Mouse (Mus musculus) hindbrain, embryonic 15.5 days (tissue): Measurements from ENCODE around the gene Cyp2d22. TPM values are rescaled to one million over a fixed set of nuclear protein-coding genes. Genes with fewer than 3 reads are reported as not detected.

Experiments
- ATAC-seq: fragments of 200-750 bp; cut with Nextera tagmentation; 2 replicates; pipeline ENCODE4 v1.8.0; 2017; ENCODE audit warnings: low read depth, moderate number of reproducible peaks, moderate TSS enrichment; ENCODE audit not compliant: low FRiP score
- H3K27ac ChIP-seq: fragments of 300-500 bp; sonication (generic); replicated peaks from 2 replicates; pipeline ENCODE4 v1.5.1; 2015; ENCODE audit warnings: mild to moderate bottlenecking, inconsistent platforms
- H3K27me3 ChIP-seq: fragments of 300-500 bp; sonication (generic); 2 replicates; pipeline ENCODE4 v1.6.1; 2015; ENCODE audit warnings: control low read depth, inconsistent platforms
- H3K36me3 ChIP-seq: fragments of 300-500 bp; sonication (generic); 2 replicates; pipeline ENCODE4 v1.6.1; 2015; ENCODE audit warnings: control low read depth, inconsistent platforms
- H3K4me1 ChIP-seq: fragments of 300-500 bp; sonication (generic); replicated peaks from 2 replicates; pipeline ENCODE4 v1.6.1; 2015; ENCODE audit warnings: control low read depth, inconsistent platforms
- H3K4me2 ChIP-seq: fragments of 300-500 bp; sonication (generic); 2 replicates; pipeline ENCODE4 v1.6.1; 2015; ENCODE audit warnings: moderate library complexity, mild to moderate bottlenecking, inconsistent platforms
- H3K4me3 ChIP-seq: fragments of 300-500 bp; sonication (generic); 2 replicates; pipeline ENCODE4 v1.5.1; 2015; ENCODE audit warnings: mild to moderate bottlenecking, inconsistent platforms
- H3K9ac ChIP-seq: fragments of 300-500 bp; sonication (generic); 2 replicates; pipeline ENCODE4 v1.6.1; 2015; ENCODE audit warnings: inconsistent platforms
- H3K9me3 ChIP-seq: fragments of 300-500 bp; sonication (generic); 2 replicates; pipeline ENCODE4 v1.6.1; 2016; ENCODE audit warnings: control low read depth, inconsistent platforms
- WGBS: fragments of 180-500 bp; shearing (Covaris S2); methylation state at CpG from one replicate; pipeline ENCODE4 v1.1.7; 2015; 5-methylcytosine and 5-hydroxymethylcytosine counted together
- polyA plus RNA-seq: library from polyadenylated mRNA; unstranded; fragments of >200 nt; fragmentation: Nextera tagmentation; extraction: Ambion mirVana; gene quantifications from 2 replicates; pipeline ENCODE4 v1.2.1, GENCODE M21; 2015

The Cyp2d22 gene
- polyA plus RNA-seq, 1 experiment from 2014 or later: 2.5 TPM

DNA sequence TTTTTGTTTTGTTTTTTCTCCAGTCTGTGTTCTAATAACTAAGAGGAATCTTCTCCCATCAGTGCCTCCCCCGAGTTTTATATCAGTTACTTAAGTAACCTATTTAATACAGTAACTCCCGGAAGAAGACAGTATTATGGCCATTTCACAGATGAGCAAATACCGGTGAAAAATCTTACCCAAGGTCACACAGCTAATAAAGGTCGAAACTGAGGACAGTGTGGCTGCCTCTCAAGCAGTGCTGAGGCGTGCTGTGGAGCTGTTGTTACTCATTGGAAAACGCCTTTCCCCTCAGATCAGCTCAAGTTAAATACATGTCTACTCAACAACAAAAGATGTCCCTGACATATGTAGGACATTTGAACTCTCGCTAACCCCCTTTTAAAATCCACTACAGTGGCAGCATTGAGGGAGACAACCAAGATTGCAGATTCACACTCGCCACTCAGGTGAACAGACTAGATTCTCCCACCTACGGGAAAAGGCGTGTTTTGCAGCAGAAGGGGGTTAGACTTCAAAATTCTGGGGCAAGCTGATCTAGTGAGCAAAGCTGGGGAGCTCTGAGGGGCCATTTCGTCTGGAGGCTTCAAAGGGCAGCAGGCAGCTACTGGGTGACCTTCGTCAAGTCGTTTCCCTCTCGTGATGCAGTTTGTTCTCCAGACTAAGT is 26.8 kb downstream of the Cyp2d22 start:
- Histone ChIP-seq H3K27ac (peak overlapping the region; percentile 85), H3K36me3 (peaks cover 23% of the 10 kb centered on the region), H3K4me2 (peak overlapping the region; percentile 71), H3K9ac (peak overlapping the region; percentile 84), H3K4me1 (peaks cover 25% of the 10 kb centered on the region), H3K27me3 (no peaks in the 10 kb centered on the region), H3K4me3 (peak overlapping the region; percentile 63), H3K9me3 (no peaks in the 10 kb centered on the region)
- WGBS: 36% methylated on average over 14 of the region's 14 CpGs
- ATAC-seq: no peak

DNA sequence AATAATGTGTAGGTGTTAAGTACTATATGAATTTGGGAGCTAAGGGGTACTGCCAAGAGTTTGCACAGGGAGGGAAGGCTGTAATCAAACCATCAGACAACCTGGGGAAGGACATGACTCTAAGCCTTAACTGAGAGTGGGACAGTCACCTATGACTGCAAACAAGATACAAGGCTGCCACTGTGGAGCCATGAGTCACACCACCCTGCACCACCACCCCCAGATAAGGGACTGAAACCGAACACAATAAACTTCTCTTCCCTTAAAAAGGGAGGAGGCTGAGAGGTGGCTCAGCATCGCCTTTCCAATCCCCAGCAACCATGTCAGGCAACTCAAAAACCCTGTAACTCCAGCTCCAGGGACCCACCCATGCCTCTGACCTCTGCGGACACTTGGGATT is 28.6 kb downstream of the Cyp2d22 start:
- no peak for ATAC-seq

DNA sequence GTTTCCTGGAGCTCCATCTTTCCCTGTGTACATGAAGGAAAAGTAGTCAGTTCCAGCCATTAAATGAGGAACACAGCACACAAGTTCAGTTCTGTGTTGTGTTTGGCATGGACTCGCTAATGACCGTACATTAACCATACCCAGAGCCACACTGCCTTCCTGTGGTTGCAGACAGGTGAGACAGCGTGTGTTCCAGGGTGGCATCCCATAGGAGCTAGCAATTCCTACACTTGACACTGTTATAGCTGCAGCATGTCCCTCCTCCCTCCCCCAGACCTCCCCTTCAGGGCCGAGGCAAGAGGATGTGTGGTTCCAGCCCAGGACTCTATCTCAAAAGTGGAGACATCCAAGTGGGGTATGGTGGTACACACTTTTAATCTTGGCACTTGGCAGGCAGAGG is 29.7 kb downstream of the Cyp2d22 start:
- H3K27me3 ChIP-seq: no peaks in the 10 kb centered on the region
- peaks cover 28% of the 10 kb centered on the region for H3K36me3 ChIP-seq
- peaks cover 41% of the 10 kb centered on the region for H3K4me1 ChIP-seq
- H3K9ac ChIP-seq: no peak overlapping the region
- H3K27ac ChIP-seq: no peak overlapping the region
- H3K4me2 ChIP-seq: no peak overlapping the region
- no peak for ATAC-seq
- 94% methylated on average over 4 of the region's 4 CpGs for WGBS
- no peaks in the 10 kb centered on the region for H3K9me3 ChIP-seq
- H3K4me3 ChIP-seq: no peak overlapping the region

More for the DNA sequence above, 28.6 kb downstream of the Cyp2d22 start:
- Histone ChIP-seq H3K4me1 (peaks cover 41% of the 10 kb centered on the region), H3K4me2 (no peak overlapping the region), H3K36me3 (peaks cover 28% of the 10 kb centered on the region), H3K27me3 (no peaks in the 10 kb centered on the region), H3K27ac (no peak overlapping the region), H3K9me3 (no peaks in the 10 kb centered on the region), H3K9ac (no peak overlapping the region), H3K4me3 (no peak overlapping the region)
- 91% methylated on average over 3 of the region's 3 CpGs for WGBS

DNA sequence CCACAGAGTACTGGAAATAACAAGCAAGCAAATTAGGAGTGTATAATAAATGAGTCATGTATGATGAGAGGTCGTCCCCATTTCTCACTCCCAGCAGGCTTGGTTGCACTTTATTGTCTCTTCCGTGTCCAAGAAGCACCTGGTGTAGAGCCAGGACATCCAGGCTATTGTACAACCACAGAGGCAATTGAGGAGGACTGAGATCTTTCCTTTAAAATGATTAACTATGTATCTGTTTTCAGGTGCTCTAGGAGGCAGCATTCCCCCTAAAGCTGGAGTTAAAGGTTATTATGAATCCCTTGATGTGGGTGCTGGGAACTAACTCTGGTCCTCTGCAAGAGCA is 31.1 kb downstream of the Cyp2d22 start:
- Histone ChIP-seq H3K4me3 (no peak overlapping the region), H3K9me3 (no peaks in the 10 kb centered on the region), H3K27ac (no peak overlapping the region), H3K4me2 (no peak overlapping the region), H3K27me3 (no peaks in the 10 kb centered on the region), H3K36me3 (peaks cover 28% of the 10 kb centered on the region), H3K4me1 (peaks cover 36% of the 10 kb centered on the region), H3K9ac (no peak overlapping the region)
- ATAC-seq: no peak
- 88% methylated on average over 2 of the region's 2 CpGs for WGBS

DNA sequence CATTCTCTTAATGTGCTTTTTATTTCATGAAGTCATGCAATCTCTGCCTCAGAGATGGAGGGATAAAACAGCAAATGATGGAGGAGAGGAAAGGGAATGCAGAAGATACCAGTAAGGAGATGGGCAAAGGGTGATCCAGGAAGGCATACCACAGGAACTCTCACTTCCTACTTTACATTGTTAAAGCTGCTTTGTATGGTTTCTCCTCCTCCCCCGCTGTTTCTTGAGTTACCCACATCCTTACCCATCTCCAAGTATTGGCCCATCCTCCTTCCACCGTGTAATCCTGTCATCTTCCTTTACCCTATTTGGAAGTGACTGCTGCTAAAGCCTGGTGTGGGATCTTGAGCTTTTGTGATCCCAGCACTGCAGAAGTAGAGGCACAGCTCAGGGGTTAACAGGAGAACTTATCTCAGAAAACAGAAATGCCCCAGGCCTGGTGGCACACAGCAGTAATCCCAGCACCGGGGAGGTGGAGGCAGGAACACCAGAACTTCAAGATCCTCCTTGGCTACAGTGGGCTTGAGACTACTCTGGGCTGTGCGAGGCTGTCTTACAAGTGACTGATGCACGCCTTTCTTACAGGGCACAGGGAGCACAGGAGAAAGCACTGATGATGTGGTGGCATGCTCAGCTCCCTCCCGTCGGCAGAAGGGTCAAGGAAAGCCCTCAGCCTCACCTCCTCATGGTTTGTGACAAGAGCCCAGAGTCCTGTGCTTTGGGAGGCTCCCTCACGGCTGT is 31.6 kb downstream of the Cyp2d22 start:
- 92% methylated on average over 8 of the region's 8 CpGs for WGBS
- H3K36me3 ChIP-seq: peaks cover 28% of the 10 kb centered on the region
- peaks cover 36% of the 10 kb centered on the region for H3K4me1 ChIP-seq
- no peak overlapping the region for H3K27ac ChIP-seq
- no peaks in the 10 kb centered on the region for H3K9me3 ChIP-seq
- no peak overlapping the region for H3K4me2 ChIP-seq
- no peak overlapping the region for H3K4me3 ChIP-seq
- no peak overlapping the region for H3K9ac ChIP-seq
- H3K27me3 ChIP-seq: no peaks in the 10 kb centered on the region
- ATAC-seq: no peak

DNA sequence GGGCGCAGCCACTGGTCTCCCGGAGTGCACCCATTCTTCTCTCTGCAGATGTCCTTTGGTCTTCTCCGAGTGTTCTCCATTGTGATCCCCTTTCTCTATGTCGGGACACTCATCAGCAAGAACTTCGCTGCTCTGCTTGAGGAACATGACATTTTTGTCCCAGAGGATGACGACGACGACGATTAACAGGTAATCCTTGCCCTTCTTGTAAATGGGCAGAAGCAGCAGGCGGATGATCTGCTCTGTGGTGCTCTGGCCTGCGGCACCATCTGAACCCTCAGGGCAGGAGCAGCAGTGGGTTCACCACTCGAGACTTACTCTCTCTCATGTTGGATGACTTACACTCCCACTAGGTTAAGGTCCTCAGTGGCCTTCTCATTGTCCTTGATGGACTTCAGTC is 32.2 kb downstream of the Cyp2d22 start:
- Histone ChIP-seq H3K27ac (no peak overlapping the region), H3K9me3 (no peaks in the 10 kb centered on the region), H3K27me3 (no peaks in the 10 kb centered on the region), H3K4me1 (peaks cover 30% of the 10 kb centered on the region), H3K4me3 (no peak overlapping the region), H3K9ac (no peak overlapping the region), H3K36me3 (peaks cover 28% of the 10 kb centered on the region), H3K4me2 (no peak overlapping the region; the same call in 1 of the 2 replicates)
- 92% methylated on average over 12 of the region's 12 CpGs for WGBS
- ATAC-seq: no peak

DNA sequence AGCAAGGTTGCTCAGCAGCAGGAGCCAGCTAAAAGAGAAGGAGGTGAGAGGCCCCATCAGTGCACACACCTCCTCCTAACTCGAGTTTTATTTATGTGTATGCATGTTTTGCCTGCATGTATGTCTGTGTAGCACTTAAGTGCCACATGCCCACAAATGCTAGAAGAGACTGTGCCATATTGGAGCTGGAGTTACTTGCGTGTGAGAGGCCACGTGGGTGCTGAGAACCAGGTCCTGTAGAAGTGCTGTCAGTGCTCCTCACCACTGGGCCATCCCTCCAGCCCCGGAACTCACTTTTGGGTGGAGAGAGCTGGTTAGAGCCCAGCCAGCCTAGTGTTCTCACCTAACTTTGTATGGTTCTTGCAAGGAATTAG is 32.8 kb downstream of the Cyp2d22 start:
- Histone ChIP-seq H3K27me3 (no peaks in the 10 kb centered on the region), H3K4me2 (peak overlapping the region; percentile 65), H3K27ac (no peak overlapping the region), H3K36me3 (peaks cover 28% of the 10 kb centered on the region), H3K4me1 (peaks cover 24% of the 10 kb centered on the region), H3K9ac (peak overlapping the region; percentile 83; the same call in 1 of the 2 replicates), H3K9me3 (no peaks in the 10 kb centered on the region), H3K4me3 (peak overlapping the region; percentile 85)
- 87% methylated on average over 4 of the region's 4 CpGs for WGBS
- ATAC-seq: no peak

DNA sequence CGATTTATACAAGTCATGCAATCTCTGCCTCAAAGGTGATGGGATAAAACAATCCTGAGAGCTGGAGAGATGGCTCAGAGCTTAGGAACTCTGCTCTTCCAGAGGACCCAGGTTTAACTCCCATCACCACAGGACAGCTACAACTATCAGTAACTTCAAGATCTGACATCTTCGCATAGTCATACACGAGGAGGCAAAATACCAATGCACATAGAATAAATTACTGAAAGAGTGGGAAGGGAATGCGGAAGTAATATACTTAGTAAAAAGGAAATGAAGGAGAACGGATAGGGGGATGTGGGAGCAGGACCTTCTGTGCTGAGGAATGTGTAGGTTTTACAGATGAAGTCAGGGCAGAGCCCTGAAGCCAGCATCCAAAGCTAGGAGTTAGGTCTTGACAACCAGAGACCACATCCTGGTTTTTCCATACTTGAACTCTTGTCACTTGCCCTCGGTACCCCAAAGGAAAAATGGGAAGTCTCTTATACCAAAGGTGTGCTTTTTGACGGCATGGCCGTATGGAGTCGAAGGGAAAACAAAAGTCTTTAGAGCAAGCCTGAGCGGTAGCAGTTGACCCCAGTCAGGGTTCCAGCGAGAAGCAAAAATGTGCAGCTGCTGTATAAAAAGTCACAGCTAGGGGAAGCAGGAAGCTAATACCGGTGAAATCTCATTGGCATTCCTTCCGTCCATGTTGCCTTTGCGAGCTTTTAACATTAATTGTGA is 33.3 kb downstream of the Cyp2d22 start:
- no peak for ATAC-seq

DNA sequence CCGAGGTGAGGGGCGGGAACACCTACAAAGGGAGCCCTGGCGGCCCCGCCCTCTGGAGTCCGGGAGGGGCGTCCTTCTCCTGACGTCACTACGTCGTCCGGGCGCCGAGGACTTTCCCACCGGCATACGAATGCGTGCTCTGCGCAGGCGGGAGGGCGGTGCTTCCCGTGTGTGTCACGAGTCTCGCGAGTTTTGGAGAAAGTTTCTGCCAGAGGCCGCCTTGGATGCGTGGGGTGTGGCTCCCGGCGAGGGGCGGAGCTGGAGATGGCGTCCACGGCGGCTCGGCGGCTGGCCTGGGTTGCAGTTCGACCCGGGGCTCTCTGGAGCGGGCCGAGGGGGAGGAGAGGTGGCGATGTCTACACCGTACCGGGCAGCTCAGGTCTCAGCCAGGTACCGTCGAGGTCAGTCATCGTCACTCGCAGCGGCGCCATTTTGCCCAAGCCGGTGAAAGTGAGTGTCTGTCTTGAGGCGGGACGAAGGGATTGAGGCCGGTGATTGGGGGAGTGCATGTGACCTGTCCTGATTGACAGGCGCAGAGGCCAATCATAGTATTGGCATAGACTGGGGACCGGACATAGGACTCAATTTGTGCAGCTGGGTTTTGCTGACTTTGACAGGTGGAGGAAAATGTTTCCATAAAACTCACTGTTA is 34.1 kb downstream of the Cyp2d22 start:
- H3K9me3 ChIP-seq: no peaks in the 10 kb centered on the region
- peak overlapping the region; percentile 65 for H3K4me2 ChIP-seq
- peaks cover 19% of the 10 kb centered on the region for H3K4me1 ChIP-seq
- peaks cover 28% of the 10 kb centered on the region for H3K36me3 ChIP-seq
- WGBS: under 1% methylated on average over 51 of the region's 51 CpGs
- H3K4me3 ChIP-seq: peak overlapping the region; percentile 85
- peak; percentile 98 for ATAC-seq
- H3K9ac ChIP-seq: peak overlapping the region; percentile 83
- H3K27me3 ChIP-seq: peaks cover 2% of the 10 kb centered on the region; the same call in 1 of the 2 replicates
- peak overlapping the region; percentile 95 for H3K27ac ChIP-seq

More for the DNA sequence above, 33.3 kb downstream of the Cyp2d22 start:
- H3K9ac ChIP-seq: peak overlapping the region; percentile 83
- peaks cover 28% of the 10 kb centered on the region for H3K36me3 ChIP-seq
- WGBS: 58% methylated on average over 14 of the region's 14 CpGs
- no peaks in the 10 kb centered on the region for H3K9me3 ChIP-seq
- H3K4me1 ChIP-seq: peaks cover 19% of the 10 kb centered on the region
- peak overlapping the region; percentile 95 for H3K27ac ChIP-seq
- H3K4me2 ChIP-seq: peak overlapping the region; percentile 65
- no peaks in the 10 kb centered on the region for H3K27me3 ChIP-seq
- H3K4me3 ChIP-seq: peak overlapping the region; percentile 85

DNA sequence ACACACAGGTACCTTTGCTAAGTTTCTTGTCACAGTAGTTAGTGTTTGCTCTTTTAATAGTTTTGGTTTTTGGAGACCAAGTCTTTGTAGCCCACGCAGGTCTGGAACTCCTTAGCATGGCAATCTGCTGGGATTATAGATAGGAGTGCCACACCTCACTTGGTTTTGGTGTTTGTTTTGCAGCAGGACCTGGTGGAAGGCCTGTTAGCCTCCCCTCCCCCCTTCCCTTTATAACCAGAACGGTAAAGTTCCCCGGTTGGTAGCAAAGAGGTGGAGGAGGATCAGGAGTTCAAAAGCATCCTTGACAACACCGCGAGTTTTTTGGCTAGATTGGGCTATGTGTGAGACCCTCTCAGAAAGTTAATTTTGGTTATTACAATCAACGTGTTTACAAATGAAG is 35.1 kb downstream of the Cyp2d22 start:
- Histone ChIP-seq H3K27me3 (peaks cover 12% of the 10 kb centered on the region), H3K9ac (no peak overlapping the region), H3K4me3 (no peak overlapping the region), H3K36me3 (peaks cover 23% of the 10 kb centered on the region), H3K4me1 (peaks cover 20% of the 10 kb centered on the region), H3K4me2 (no peak overlapping the region), H3K27ac (no peak overlapping the region), H3K9me3 (no peaks in the 10 kb centered on the region)
- WGBS: 89% methylated on average over 6 of the region's 6 CpGs
- no peak for ATAC-seq

DNA sequence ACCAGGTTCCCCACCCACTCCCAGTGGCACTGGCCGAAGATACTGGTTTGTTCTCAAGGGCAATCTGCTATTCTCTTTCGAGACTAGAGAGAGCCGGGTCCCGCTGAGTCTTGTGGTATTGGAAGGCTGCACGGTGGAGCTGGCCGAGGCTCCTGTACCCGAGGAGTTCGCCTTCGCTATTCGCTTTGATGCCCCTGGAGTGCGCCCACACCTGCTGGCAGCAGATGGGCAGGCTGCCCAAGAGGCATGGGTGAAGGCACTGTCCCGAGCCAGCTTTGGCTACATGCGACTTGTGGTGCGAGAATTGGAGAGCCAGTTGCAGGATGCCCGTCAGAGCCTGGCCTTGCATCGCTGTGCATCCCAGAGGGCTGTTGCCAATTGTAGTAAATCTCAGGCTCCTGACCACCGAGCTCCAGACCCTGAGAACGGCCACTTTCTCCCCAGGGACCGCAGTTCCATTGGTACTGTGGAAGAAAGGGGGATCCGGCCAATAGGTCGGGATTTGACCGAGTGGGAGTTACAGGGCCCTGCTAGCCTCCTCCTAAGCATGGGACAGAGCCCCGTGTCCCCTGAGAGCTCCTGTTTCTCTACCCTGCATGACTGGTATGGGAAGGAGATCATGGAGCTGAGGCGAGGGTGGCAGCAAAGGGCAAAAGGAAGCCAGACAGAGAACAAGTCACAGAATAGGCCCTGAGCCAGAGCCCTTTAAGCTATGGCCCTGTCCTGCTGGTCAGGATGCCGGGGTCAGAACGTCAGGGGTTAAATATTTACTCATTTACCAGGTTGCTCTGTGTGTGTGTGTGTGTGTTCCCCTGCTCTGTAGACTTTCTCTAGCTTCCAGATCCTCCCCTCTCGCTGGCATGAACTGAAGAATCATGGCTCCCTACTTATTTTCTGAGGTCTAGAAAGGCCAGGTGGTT is 36.4 kb downstream of the Cyp2d22 start:
- Histone ChIP-seq H3K4me1 (peaks cover 26% of the 10 kb centered on the region), H3K9ac (no peak overlapping the region), H3K36me3 (peaks cover 9% of the 10 kb centered on the region), H3K27ac (no peak overlapping the region), H3K27me3 (peaks cover 14% of the 10 kb centered on the region), H3K9me3 (no peaks in the 10 kb centered on the region), H3K4me2 (no peak overlapping the region), H3K4me3 (no peak overlapping the region)
- ATAC-seq: no peak
- WGBS: 89% methylated on average over 27 of the region's 27 CpGs
